Mouse (Mus musculus) heart, embryonic 14.5 days (tissue): ENCODE results near the gene Hist3h2ba. TPM values are rescaled to one million over a fixed set of nuclear protein-coding genes. Genes with fewer than 3 reads are reported as not detected.
A peak's percentile ranks its signal among the peaks of the same experiment; 100 is the strongest.

Source experiments
- ATAC-seq: fragments of 200-750 bp; cut with Nextera tagmentation; 2 replicates; pipeline ENCODE4 v1.8.0; 2017; ENCODE audit warnings: low read depth, moderate TSS enrichment; ENCODE audit not compliant: insufficient number of reproducible peaks, insufficient read depth, low FRiP score
- H3K27ac ChIP-seq, 2 experiments: fragments of 200-500 bp in 1 of 2; fragments of 300-500 bp in 1 of 2; sonication (generic) in 1 of 2; replicated peaks in 1 of 2; 2 replicates each; pipeline ENCODE4 v1.5.1; 2012 to 2014; ENCODE audit warnings: low read depth in 2 of 2, low read length in 2 of 2, control low read depth in 1 of 2, mild to moderate bottlenecking in 1 of 2, mixed read lengths in 1 of 2; ENCODE audit not compliant: control insufficient read depth in 1 of 2, insufficient read depth in 1 of 2
- H3K27me3 ChIP-seq: fragments of 300-500 bp; sonication (generic); 2 replicates; pipeline ENCODE4 v1.6.1; 2014; ENCODE audit warnings: mild to moderate bottlenecking, low read length, control low read depth; ENCODE audit not compliant: control insufficient read depth, insufficient read depth
- H3K36me3 ChIP-seq: fragments of 300-500 bp; sonication (generic); 2 replicates; pipeline ENCODE4 v1.6.1; 2014; ENCODE audit warnings: mild to moderate bottlenecking, control low read depth, low read length, mixed read lengths; ENCODE audit not compliant: control insufficient read depth, insufficient read depth
- H3K4me1 ChIP-seq, 2 experiments: fragments of 200-500 bp in 1 of 2; fragments of 300-500 bp in 1 of 2; sonication (generic) in 1 of 2; 2 replicates each; pipeline ENCODE4 v1.6.1; 2012 to 2014; ENCODE audit warnings: low read length in 2 of 2, control low read depth in 1 of 2, mixed read lengths in 1 of 2; ENCODE audit not compliant: control insufficient read depth in 2 of 2, insufficient read depth in 2 of 2
- H3K4me2 ChIP-seq: fragments of 300-500 bp; sonication (generic); 2 replicates; pipeline ENCODE4 v1.6.1; 2014; ENCODE audit warnings: mild to moderate bottlenecking, low read length
- H3K4me3 ChIP-seq, 2 experiments: fragments of 200-500 bp in 1 of 2; fragments of 300-500 bp in 1 of 2; sonication (generic) in 1 of 2; 2 replicates each; pipeline ENCODE4 v1.5.1; 2012 to 2014; ENCODE audit warnings: low read length in 2 of 2, mild to moderate bottlenecking in 2 of 2, control low read depth in 1 of 2, low read depth in 1 of 2, moderate library complexity in 1 of 2; ENCODE audit not compliant: control insufficient read depth in 1 of 2, insufficient read depth in 1 of 2
- H3K9ac ChIP-seq: fragments of 300-500 bp; sonication (generic); 2 replicates; pipeline ENCODE4 v1.6.1; 2014; ENCODE audit warnings: mild to moderate bottlenecking, low read length
- H3K9me3 ChIP-seq: fragments of 300-500 bp; sonication (generic); 2 replicates; pipeline ENCODE4 v1.6.1; 2016; ENCODE audit warnings: low read length, control low read depth; ENCODE audit not compliant: control insufficient read depth
- WGBS: fragments of 180-500 bp; shearing (Covaris S2); extraction: QIAGEN DNeasy Blood & Tissue Kit; methylation state at CpG from one replicate; pipeline ENCODE4 v1.1.7; 2014; 5-methylcytosine and 5-hydroxymethylcytosine counted together
- polyA plus RNA-seq: library from polyadenylated mRNA; unstranded; fragments of >200 nt; fragmentation: Nextera tagmentation; extraction: Ambion mirVana; gene quantifications from 2 replicates; pipeline ENCODE4 v1.2.1, GENCODE M21; 2014

Gene Hist3h2ba
- 8.9 and 16.0 TPM in 2 replicates for polyA plus RNA-seq

- no peaks in the 10 kb centered on the region for H3K9me3 ChIP-seq
- under 1% methylated on average over 48 of the region's 48 CpGs for WGBS
- H3K27me3 ChIP-seq: peaks cover 22% of the 10 kb centered on the region
- no peaks in the 10 kb centered on the region for H3K36me3 ChIP-seq
- H3K4me2 ChIP-seq: peak within 1 kb of the TSS; percentile 70
- peak within 1 kb of the TSS; percentile 65 to 71 for H3K27ac ChIP-seq
- peak; percentile 73 for ATAC-seq
- H3K4me3 ChIP-seq: peak within 1 kb of the TSS; percentile 38 to 51
- peak within 1 kb of the TSS; percentile 70 for H3K9ac ChIP-seq
- peaks cover 7 to 14% of the 10 kb centered on the region in 2 experiments for H3K4me1 ChIP-seq
These were observed at the start of gene Hist3h2ba for GRCm38 (mm10) chr11:58948542-58949479. Gene Hist3h2ba (plus strand): TSS chr11:58948920.

GRCm38 (mm10) chr11:58901080-58901479 lies 47.6 kb upstream of the Hist3h2ba start:
- no peak overlapping the region for H3K4me3 ChIP-seq
- peaks cover 2 to 7% of the 10 kb centered on the region in 2 experiments; a peak in 3 of 4 replicates for H3K4me1 ChIP-seq
- H3K27me3 ChIP-seq: no peaks in the 10 kb centered on the region
- peaks cover 57% of the 10 kb centered on the region for H3K36me3 ChIP-seq
- ATAC-seq: no peak
- H3K9ac ChIP-seq: no peak overlapping the region
- no peak overlapping the region for H3K4me2 ChIP-seq
- H3K9me3 ChIP-seq: no peaks in the 10 kb centered on the region
- H3K27ac ChIP-seq: no peak overlapping the region

- Histone ChIP-seq H3K4me1 (peaks cover 2 to 7% of the 10 kb centered on the region in 2 experiments; a peak in 3 of 4 replicates), H3K4me2 (peak within 1 kb of the TSS; percentile 90), H3K9me3 (no peaks in the 10 kb centered on the region), H3K4me3 (peak within 1 kb of the TSS; percentile 65 to 73), H3K27ac (peak within 1 kb of the TSS; percentile 88 to 90), H3K27me3 (no peaks in the 10 kb centered on the region), H3K36me3 (peaks cover 38% of the 10 kb centered on the region), H3K9ac (peak within 1 kb of the TSS; percentile 82)
- ATAC-seq: peak; percentile 93
- WGBS: under 1% methylated on average over 40 of the region's 40 CpGs
These were observed 45.0 kb upstream of the Hist3h2ba start, which contains the start of gene Zfp39 for GRCm38 (mm10) chr11:58903511-58904409. Gene Zfp39 (minus strand): TSS chr11:58904225.

GRCm38 (mm10) chr11:58904410-58904718 lies 44.4 kb upstream of the Hist3h2ba start:
- Histone ChIP-seq H3K9ac (peak overlapping the region; percentile 82), H3K27ac (peak overlapping the region; percentile 66 to 88; a peak in 2 of 4 replicates), H3K4me1 (peaks cover 2 to 7% of the 10 kb centered on the region in 2 experiments; a peak in 3 of 4 replicates), H3K4me2 (peak overlapping the region; percentile 90), H3K36me3 (peaks cover 32% of the 10 kb centered on the region), H3K9me3 (no peaks in the 10 kb centered on the region), H3K27me3 (no peaks in the 10 kb centered on the region), H3K4me3 (peak overlapping the region; percentile 65 to 73)
- 2% methylated on average over 8 of the region's 8 CpGs for WGBS
- ATAC-seq: no peak

GRCm38 (mm10) chr11:58904838-58905237 lies 43.9 kb upstream of the Hist3h2ba start:
- no peak overlapping the region for H3K4me3 ChIP-seq
- peaks cover 27% of the 10 kb centered on the region for H3K36me3 ChIP-seq
- no peaks in the 10 kb centered on the region for H3K9me3 ChIP-seq
- H3K27me3 ChIP-seq: no peaks in the 10 kb centered on the region
- WGBS: 48% methylated on average over 6 of the region's 6 CpGs
- H3K4me2 ChIP-seq: peak overlapping the region; percentile 90; the same call in 1 of the 2 replicates
- ATAC-seq: no peak
- no peak overlapping the region for H3K9ac ChIP-seq
- H3K27ac ChIP-seq: no peak overlapping the region
- peaks cover 2 to 7% of the 10 kb centered on the region in 2 experiments; a peak in 3 of 4 replicates for H3K4me1 ChIP-seq

- Histone ChIP-seq H3K27me3 (no peaks in the 10 kb centered on the region), H3K9ac (no peak overlapping the region), H3K4me1 (peaks cover 3% of the 10 kb centered on the region in 2 experiments; a peak in 2 of 4 replicates), H3K36me3 (no peaks in the 10 kb centered on the region), H3K4me2 (0 out of 2 replicates have a peak overlapping the region, but pooled peaks have one; percentile 69), H3K4me3 (no peak overlapping the region), H3K27ac (no peak overlapping the region), H3K9me3 (no peaks in the 10 kb centered on the region)
- WGBS: 55% methylated on average over 1 of the region's 1 CpGs
- ATAC-seq: no peak
These were observed 34.9 kb upstream of the Hist3h2ba start for GRCm38 (mm10) chr11:58913776-58914175.

- Histone ChIP-seq H3K27ac (no peak overlapping the region), H3K36me3 (no peaks in the 10 kb centered on the region), H3K4me2 (peak overlapping the region; percentile 69), H3K27me3 (no peaks in the 10 kb centered on the region), H3K9me3 (no peaks in the 10 kb centered on the region), H3K4me3 (peak overlapping the region; percentile 35 to 44), H3K4me1 (peaks cover 3 to 7% of the 10 kb centered on the region in 2 experiments; a peak in 2 of 4 replicates), H3K9ac (peak overlapping the region; percentile 62)
- ATAC-seq: no peak
- WGBS: 9% methylated on average over 17 of the region's 17 CpGs
These were observed 34.2 kb upstream of the Hist3h2ba start for GRCm38 (mm10) chr11:58914461-58915028.
